Mouse (Mus musculus) liver, embryonic 13.5 days (tissue): ENCODE results near the gene Rbms3. TPM values are rescaled to one million over a fixed set of nuclear protein-coding genes. Genes with fewer than 3 reads are reported as not detected.

Experiments
- ATAC-seq: fragments of 200-750 bp; cut with Nextera tagmentation; 2 replicates; pipeline ENCODE4 v1.8.0; 2017; ENCODE audit warnings: low read depth, mild to moderate bottlenecking, moderate number of reproducible peaks, moderate library complexity
- DNase-seq: peaks from one replicate; pipeline ENCODE4 v3.0.0; 2022
- H3K27ac ChIP-seq: fragments of 300-500 bp; sonication (generic); 2 replicates; pipeline ENCODE4 v1.5.1; 2015; ENCODE audit warnings: moderate library complexity, mild to moderate bottlenecking, inconsistent platforms
- H3K27me3 ChIP-seq: fragments of 300-500 bp; sonication (generic); 2 replicates; pipeline ENCODE4 v1.6.1; 2015; ENCODE audit warnings: mild to moderate bottlenecking, inconsistent platforms
- H3K36me3 ChIP-seq: fragments of 300-500 bp; sonication (generic); 2 replicates; pipeline ENCODE4 v1.6.1; 2015; ENCODE audit warnings: mild to moderate bottlenecking, inconsistent platforms
- H3K4me1 ChIP-seq: fragments of 300-500 bp; sonication (generic); replicated peaks from 2 replicates; pipeline ENCODE4 v1.6.1; 2015; ENCODE audit warnings: inconsistent platforms
- H3K4me2 ChIP-seq: fragments of 300-500 bp; sonication (generic); 2 replicates; pipeline ENCODE4 v1.6.1; 2015; ENCODE audit warnings: inconsistent platforms, mild to moderate bottlenecking, moderate library complexity
- H3K4me3 ChIP-seq: fragments of 300-500 bp; sonication (generic); replicated peaks from 2 replicates; pipeline ENCODE4 v1.5.1; 2015; ENCODE audit warnings: mild to moderate bottlenecking, inconsistent platforms
- H3K9ac ChIP-seq: fragments of 300-500 bp; sonication (generic); 2 replicates; pipeline ENCODE4 v1.6.1; 2015; ENCODE audit warnings: mild to moderate bottlenecking, inconsistent platforms
- H3K9me3 ChIP-seq: fragments of 300-500 bp; sonication (generic); replicated peaks from 2 replicates; pipeline ENCODE4 v1.6.1; 2016; ENCODE audit warnings: inconsistent platforms
- WGBS: fragments of 180-500 bp; shearing (Covaris S2); methylation state at CpG from one replicate; pipeline ENCODE4 v1.1.7; 2015; ENCODE audit not compliant: insufficient replicate concordance; 5-methylcytosine and 5-hydroxymethylcytosine counted together
- polyA plus RNA-seq: library from polyadenylated mRNA; unstranded; fragments of >200 nt; fragmentation: Nextera tagmentation; extraction: Ambion mirVana; gene quantifications from 2 replicates; pipeline ENCODE4 v1.2.1, GENCODE M21; 2015

Gene Rbms3
- polyA plus RNA-seq, 1 experiment from 2014 or later, result 5.1 TPM

DNA sequence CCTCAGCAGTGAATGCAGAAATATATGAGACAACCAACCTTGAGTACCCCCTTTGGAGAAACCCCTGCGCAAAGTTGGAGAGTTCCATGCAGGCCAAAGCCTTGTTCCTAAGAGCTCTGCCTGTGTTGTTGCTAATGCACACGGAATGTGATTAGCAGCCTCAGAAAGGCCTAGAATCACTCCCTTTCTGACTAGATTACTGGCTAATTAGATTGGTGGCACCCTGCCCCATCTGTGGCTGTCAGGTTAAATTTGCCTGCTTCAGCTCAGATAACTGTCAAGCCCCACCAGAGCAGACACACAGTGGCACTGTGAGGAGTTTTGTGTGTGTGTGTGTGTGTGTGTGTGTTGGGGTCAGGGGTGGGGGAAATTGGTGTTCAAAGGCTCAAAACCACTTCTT is 724.1 kb downstream of the Rbms3 start:
- DNase-seq, result no peak
- 63% methylated on average over 2 of the region's 2 CpGs for WGBS

GRCm38 (mm10) chr9:116903304-116903993 is 726.3 kb downstream of the Rbms3 start:
- ATAC-seq (no peak), DNase-seq (no peak)
- WGBS, result 68% methylated on average over 11 of the region's 11 CpGs
- Histone ChIP-seq H3K9ac (no peak overlapping the region), H3K27ac (no peak overlapping the region), H3K4me2 (no peak overlapping the region), H3K9me3 (no peaks in the 10 kb centered on the region), H3K4me1 (no peaks in the 10 kb centered on the region), H3K4me3 (no peak overlapping the region), H3K27me3 (no peaks in the 10 kb centered on the region), H3K36me3 (no peaks in the 10 kb centered on the region)

More for the DNA sequence above, 724.1 kb downstream of the Rbms3 start:
- no peak overlapping the region for H3K27ac ChIP-seq
- ATAC-seq, result 0 out of 2 replicates have a peak, but pooled peaks have one; percentile 20
- no peaks in the 10 kb centered on the region for H3K4me1 ChIP-seq
- no peak overlapping the region for H3K4me2 ChIP-seq
- H3K27me3 ChIP-seq, result no peaks in the 10 kb centered on the region
- no peak overlapping the region for H3K9ac ChIP-seq
- no peaks in the 10 kb centered on the region for H3K9me3 ChIP-seq
- no peaks in the 10 kb centered on the region for H3K36me3 ChIP-seq
- no peak overlapping the region for H3K4me3 ChIP-seq

- H3K27me3 ChIP-seq, result no peaks in the 10 kb centered on the region
- no peaks in the 10 kb centered on the region for H3K4me1 ChIP-seq
- no peaks in the 10 kb centered on the region for H3K9me3 ChIP-seq
- H3K4me2 ChIP-seq, result no peak overlapping the region
- DNase-seq (no peak), ATAC-seq (no peak)
- 62% methylated on average over 15 of the region's 15 CpGs for WGBS
- no peaks in the 10 kb centered on the region for H3K36me3 ChIP-seq
- H3K9ac ChIP-seq, result no peak overlapping the region
- H3K4me3 ChIP-seq, result no peak overlapping the region
- H3K27ac ChIP-seq, result no peak overlapping the region
Measured at GRCm38 (mm10) chr9:116899403-116899802, 730.3 kb downstream of the Rbms3 start.

GRCm38 (mm10) chr9:116886973-116887680 is 742.6 kb downstream of the Rbms3 start:
- H3K9ac ChIP-seq, result no peak overlapping the region
- no peaks in the 10 kb centered on the region for H3K9me3 ChIP-seq
- no peak overlapping the region for H3K27ac ChIP-seq
- H3K4me2 ChIP-seq, result no peak overlapping the region
- 65% methylated on average over 9 of the region's 9 CpGs for WGBS
- no peak overlapping the region for H3K4me3 ChIP-seq
- H3K4me1 ChIP-seq, result peaks cover 10% of the 10 kb centered on the region
- no peaks in the 10 kb centered on the region for H3K36me3 ChIP-seq
- ATAC-seq (no peak), DNase-seq (no peak)
- H3K27me3 ChIP-seq, result no peaks in the 10 kb centered on the region

- no peak overlapping the region for H3K27ac ChIP-seq
- no peaks in the 10 kb centered on the region for H3K36me3 ChIP-seq
- H3K27me3 ChIP-seq, result no peaks in the 10 kb centered on the region
- no peaks in the 10 kb centered on the region for H3K9me3 ChIP-seq
- H3K4me1 ChIP-seq, result peaks cover 10% of the 10 kb centered on the region
- ATAC-seq, result no peak
- no peak for DNase-seq
- WGBS, result 63% methylated on average over 5 of the region's 5 CpGs
- H3K4me2 ChIP-seq, result no peak overlapping the region
- no peak overlapping the region for H3K9ac ChIP-seq
- no peak overlapping the region for H3K4me3 ChIP-seq
Measured at GRCm38 (mm10) chr9:116885617-116886016, 744.1 kb downstream of the Rbms3 start.

DNA sequence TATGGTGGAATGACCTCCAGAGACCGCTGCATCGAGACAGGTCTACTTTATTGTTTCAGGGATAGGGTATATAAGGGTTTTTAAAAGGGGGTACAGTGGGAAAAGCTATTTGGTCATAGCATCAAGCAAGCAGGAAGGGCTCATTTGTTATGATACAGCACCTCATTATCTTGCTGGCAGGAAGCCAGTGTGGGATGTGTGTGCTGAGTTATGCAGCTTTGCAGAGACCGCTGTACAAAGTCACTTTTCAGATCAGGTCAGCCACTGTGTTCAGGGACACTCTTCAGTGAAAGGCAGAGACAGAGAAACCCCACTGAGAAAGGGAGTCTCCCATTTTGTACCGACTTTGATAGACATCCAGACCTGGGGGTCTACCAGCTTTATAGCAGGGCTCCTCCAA is 749.2 kb downstream of the Rbms3 start:
- H3K9me3 ChIP-seq, result no peaks in the 10 kb centered on the region
- no peak overlapping the region for H3K27ac ChIP-seq
- WGBS, result 73% methylated on average over 4 of the region's 4 CpGs
- peaks cover 10% of the 10 kb centered on the region for H3K4me1 ChIP-seq
- H3K36me3 ChIP-seq, result no peaks in the 10 kb centered on the region
- no peak for DNase-seq
- H3K27me3 ChIP-seq, result no peaks in the 10 kb centered on the region
- H3K4me2 ChIP-seq, result no peak overlapping the region
- no peak overlapping the region for H3K9ac ChIP-seq
- ATAC-seq, result no peak
- H3K4me3 ChIP-seq, result no peak overlapping the region

DNA sequence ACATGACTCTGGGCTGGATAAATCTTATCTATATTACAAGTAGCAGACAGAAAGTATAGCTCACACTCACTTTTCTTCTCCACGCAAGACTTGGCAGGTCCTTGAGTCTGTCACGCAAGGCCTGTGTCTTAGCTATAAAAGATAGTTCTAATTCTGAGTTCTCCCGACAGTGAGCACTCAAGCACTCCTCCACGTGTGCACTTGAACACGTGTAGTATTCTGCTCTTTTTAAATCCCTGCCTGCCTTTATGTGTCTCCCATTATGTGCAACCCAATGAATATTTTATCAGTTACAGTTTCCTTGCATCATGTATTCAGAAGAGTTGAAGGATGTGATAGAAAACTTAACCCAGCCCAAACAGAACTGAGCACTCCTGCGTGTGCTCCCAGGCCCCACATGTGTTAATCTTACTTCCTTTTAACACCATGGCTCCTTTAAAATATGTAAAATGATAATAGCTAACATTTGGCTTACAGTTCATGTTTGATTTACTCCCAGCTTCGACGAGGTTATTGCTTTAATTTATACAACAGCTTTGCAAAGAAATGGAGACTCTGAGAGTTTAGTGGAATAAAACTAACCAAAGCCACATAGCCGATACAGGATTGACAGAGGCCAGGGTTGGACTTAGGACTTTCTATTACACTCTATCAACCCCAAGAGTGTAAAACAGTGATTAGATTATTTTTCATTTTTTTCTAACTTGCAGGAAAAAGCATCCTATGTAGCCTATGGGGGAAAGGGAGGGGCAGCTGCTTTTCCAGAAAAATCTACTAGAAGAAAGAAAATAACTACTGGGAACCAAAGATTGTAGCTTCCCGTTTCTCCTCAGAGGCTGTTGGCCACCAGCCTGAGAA is 749.9 kb downstream of the Rbms3 start:
- DNase-seq (no peak), ATAC-seq (no peak)
- no peak overlapping the region for H3K4me2 ChIP-seq
- H3K4me1 ChIP-seq, result peaks cover 9% of the 10 kb centered on the region
- H3K9ac ChIP-seq, result no peak overlapping the region
- H3K27ac ChIP-seq, result no peak overlapping the region; the same call in 1 of the 2 replicates
- H3K4me3 ChIP-seq, result no peak overlapping the region
- no peaks in the 10 kb centered on the region for H3K27me3 ChIP-seq
- 67% methylated on average over 10 of the region's 10 CpGs for WGBS
- H3K9me3 ChIP-seq, result no peaks in the 10 kb centered on the region
- H3K36me3 ChIP-seq, result no peaks in the 10 kb centered on the region

DNA sequence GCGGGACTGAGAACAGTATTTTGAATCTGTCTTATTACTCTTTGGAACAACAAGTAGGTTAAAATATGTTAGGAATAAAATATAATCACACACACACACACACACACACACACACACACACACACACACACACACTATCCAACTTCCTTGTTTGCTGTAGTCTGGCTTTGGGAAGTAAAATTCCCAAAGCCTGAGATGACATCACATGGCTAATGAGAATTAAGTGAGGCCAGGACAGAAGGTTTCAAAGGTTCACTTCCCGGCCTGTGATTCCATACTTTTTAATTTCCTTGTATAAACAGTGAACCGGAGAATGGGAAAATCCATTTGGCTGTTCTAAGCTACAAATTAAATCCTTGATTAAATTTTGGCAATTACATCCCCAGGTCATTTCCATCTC is 752.9 kb downstream of the Rbms3 start:
- H3K4me3 ChIP-seq, result no peak overlapping the region
- no peak for ATAC-seq
- no peak for DNase-seq
- no peaks in the 10 kb centered on the region for H3K27me3 ChIP-seq
- H3K9ac ChIP-seq, result no peak overlapping the region
- H3K27ac ChIP-seq, result no peak overlapping the region
- no peaks in the 10 kb centered on the region for H3K36me3 ChIP-seq
- H3K9me3 ChIP-seq, result no peaks in the 10 kb centered on the region
- no peak overlapping the region for H3K4me2 ChIP-seq
- WGBS, result 62% methylated on average over 3 of the region's 3 CpGs
- peaks cover 34% of the 10 kb centered on the region for H3K4me1 ChIP-seq

- H3K9me3 ChIP-seq, result no peaks in the 10 kb centered on the region
- 0 out of 2 replicates have a peak, but pooled peaks cover 4% of the 10 kb centered on the region for H3K36me3 ChIP-seq
- no peaks in the 10 kb centered on the region for H3K27me3 ChIP-seq
- ATAC-seq, result no peak
- WGBS, result 25% methylated on average over 2 of the region's 2 CpGs
- H3K4me3 ChIP-seq, result peak overlapping the region; percentile 42; the same call in 1 of the 2 replicates
- H3K9ac ChIP-seq, result peak overlapping the region; percentile 63
- peak overlapping the region; percentile 68 for H3K4me2 ChIP-seq
- peak overlapping the region; percentile 96 for H3K27ac ChIP-seq
- peaks cover 52% of the 10 kb centered on the region for H3K4me1 ChIP-seq
- DNase-seq, result no peak
Measured at GRCm38 (mm10) chr9:116873976-116874320, 755.8 kb downstream of the Rbms3 start.

DNA sequence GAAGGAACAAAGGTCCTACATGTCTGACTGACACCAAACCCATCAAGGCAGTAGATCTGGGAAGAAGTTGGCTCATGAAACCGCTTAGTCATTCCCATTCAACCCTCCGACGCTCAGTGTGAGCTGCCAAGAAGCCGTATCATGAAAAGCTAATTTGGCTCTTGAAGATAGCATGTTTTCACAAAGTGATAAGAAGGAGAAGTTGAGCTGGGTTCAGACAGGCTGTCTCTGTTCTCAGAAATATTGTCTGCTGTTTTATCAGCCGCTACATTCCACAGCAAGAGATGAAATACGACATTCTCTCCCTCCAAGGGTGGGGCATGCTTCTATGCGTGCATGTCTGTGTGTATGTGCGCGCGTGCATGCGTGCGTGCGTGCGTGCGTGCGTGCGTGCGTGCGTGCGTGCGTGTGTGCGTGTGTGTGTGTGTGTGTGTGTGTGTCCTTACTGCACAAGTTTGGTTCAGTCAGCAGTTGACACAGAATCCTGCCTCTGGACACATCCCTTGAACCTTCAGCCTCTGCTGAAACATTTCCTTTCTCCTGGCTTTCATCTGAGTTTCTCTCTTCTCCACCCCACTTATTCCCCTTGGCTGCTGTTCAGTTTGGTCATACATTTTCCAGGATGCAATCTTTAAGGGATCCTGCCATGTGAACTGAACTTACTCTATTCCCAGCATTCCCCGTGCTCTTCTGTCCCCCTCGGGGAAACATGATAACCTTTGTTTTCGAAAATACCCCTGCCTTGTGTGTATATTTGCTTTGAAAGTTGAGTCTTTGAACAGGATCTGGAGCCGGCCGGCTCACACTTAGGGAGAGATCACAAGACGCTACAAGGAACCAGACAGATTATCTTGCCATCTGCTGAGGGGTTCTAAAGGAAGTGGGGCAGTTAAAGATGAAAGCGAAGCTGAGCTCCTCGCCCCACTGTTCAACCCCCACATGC is 756.4 kb downstream of the Rbms3 start:
- H3K4me2 ChIP-seq, result peak overlapping the region; percentile 68
- no peaks in the 10 kb centered on the region for H3K27me3 ChIP-seq
- H3K9me3 ChIP-seq, result no peaks in the 10 kb centered on the region
- H3K4me1 ChIP-seq, result peaks cover 52% of the 10 kb centered on the region
- WGBS, result 21% methylated on average over 30 of the region's 30 CpGs
- DNase-seq (peak; percentile 68), ATAC-seq (peak; percentile 97)
- H3K36me3 ChIP-seq, result 0 out of 2 replicates have a peak, but pooled peaks cover 4% of the 10 kb centered on the region
- H3K9ac ChIP-seq, result peak overlapping the region; percentile 63
- H3K27ac ChIP-seq, result peak overlapping the region; percentile 96
- H3K4me3 ChIP-seq, result peak overlapping the region; percentile 42
